Mouse (Mus musculus): ENCODE data around the gene Esm1. TPM values are rescaled to one million over a fixed set of nuclear protein-coding genes. Genes with fewer than 3 reads are reported as not detected.

Gene Esm1
- polyA plus RNA-seq, 1 experiment from 2014 or later = 0.65 TPM

Other genes with a start within 250 kb of the Esm1 start
- gene Ccno, start 221.9 kb upstream of the Esm1 start, polyA plus RNA-seq (2015; fragmentation: Nextera tagmentation; extraction: Ambion mirVana) = 0.15 TPM in 1 of 2 replicates, not detected in the other
- gene Mcidas, start 215.8 kb upstream of the Esm1 start, polyA plus RNA-seq (2015; fragmentation: Nextera tagmentation; extraction: Ambion mirVana) = not detected in 2 replicates
- not detected in 2 replicates for gene Cdc20b, start 174.5 kb upstream of the Esm1 start, polyA plus RNA-seq (2015; fragmentation: Nextera tagmentation; extraction: Ambion mirVana)
- 10.0 and 12.2 TPM in 2 replicates for gene Gpx8, start 163.2 kb upstream of the Esm1 start, polyA plus RNA-seq (2015; fragmentation: Nextera tagmentation; extraction: Ambion mirVana)
- 0.13 TPM in 1 of 2 replicates, not detected in the other for gene Gzma, start 108.7 kb upstream of the Esm1 start, polyA plus RNA-seq (2015; fragmentation: Nextera tagmentation; extraction: Ambion mirVana)
- not detected in 2 replicates for gene Gzmk, start 16.2 kb downstream of the Esm1 start, polyA plus RNA-seq (2015; fragmentation: Nextera tagmentation; extraction: Ambion mirVana)
- gene BC067074, start 83.5 kb downstream of the Esm1 start, polyA plus RNA-seq (2015; fragmentation: Nextera tagmentation; extraction: Ambion mirVana) = 0.22 and 0.23 TPM in 2 replicates

All from liver, embryonic 13.5 days (tissue).